Mouse (Mus musculus): ENCODE measurements around the gene Gpr107. TPM values are rescaled to one million over a fixed set of nuclear protein-coding genes. Genes with fewer than 3 reads are reported as not detected.

Gene Gpr107
- polyA plus RNA-seq (2012; rRNA removed): 33.5 and 34.5 TPM in 2 replicates

DNA sequence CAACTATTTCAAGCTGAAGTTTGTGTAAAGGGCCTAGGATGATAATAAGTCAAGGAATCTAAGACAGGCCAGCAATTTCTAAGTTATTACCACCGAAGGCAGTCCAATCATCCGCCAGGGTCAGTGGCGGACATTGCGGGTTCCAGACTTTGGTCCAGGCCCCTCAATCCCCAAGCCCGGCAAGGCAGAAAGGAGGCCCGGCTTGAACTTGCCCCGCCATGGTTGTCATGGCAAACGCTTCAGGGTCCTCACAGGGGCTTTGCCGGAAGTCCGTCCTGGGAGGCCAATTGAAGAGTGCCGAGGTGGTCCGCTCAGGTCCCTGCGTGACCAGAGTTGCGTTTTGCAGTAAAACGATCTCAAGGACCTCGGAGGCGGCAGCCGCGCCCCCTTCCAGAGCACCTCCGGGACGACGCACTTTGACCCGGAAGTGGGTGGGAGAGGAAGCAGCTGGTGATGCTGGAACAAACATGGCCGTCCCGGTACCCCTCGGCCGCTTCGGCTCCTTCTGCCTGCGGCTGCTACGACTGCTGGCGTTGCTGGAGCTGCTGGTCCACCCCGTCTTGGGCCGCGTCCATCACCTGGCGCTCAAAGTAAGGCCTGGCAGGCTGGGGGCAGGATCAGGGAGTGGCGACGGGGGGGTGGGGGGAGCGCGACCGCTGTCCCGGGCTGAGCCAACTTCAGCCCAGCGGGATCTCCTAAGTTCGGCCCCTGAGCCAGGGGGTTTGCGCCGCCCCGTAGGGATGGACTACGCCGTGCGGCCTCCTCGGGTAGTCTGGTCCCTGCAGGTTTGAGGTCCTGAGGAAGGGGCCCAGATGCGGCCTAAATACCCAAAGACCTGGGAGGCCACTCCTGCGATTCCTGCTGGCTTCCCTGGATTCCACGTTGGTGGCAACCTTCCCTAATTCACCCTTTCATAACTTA, at the start of gene Gpr107:
Gpr107 (plus strand) TSS at position 425 of the 921 bp plus-strand sequence.
- Histone ChIP-seq H3K27me3 (ENCODE audit: control insufficient read depth, insufficient read depth, low read length) (no peaks in the 10 kb centered on the region), H3K4me3 (ENCODE audit: control insufficient read depth, low read depth, low read length) (peak within 1 kb of the TSS; percentile 95), H3K27ac (ENCODE audit: control insufficient read depth, insufficient read depth, low read depth, low read length) (peak within 1 kb of the TSS; percentile 74), H3K36me3 (ENCODE audit: control insufficient read depth, insufficient read depth, low read length) (no peaks in the 10 kb centered on the region), H3K4me1 (ENCODE audit: control insufficient read depth, insufficient read depth, low read length) (peaks cover 3% of the 10 kb centered on the region)
- TF ChIP-seq POLR2A (IDR thresholded peaks at IDR 0.05; ENCODE audit: control insufficient read depth, low read depth, low read length) (peak; percentile 96), CTCF (IDR thresholded peaks at IDR 0.05; ENCODE audit: control insufficient read depth, insufficient read depth, insufficient replicate concordance, low read depth, low read length) (no peak)

DNA sequence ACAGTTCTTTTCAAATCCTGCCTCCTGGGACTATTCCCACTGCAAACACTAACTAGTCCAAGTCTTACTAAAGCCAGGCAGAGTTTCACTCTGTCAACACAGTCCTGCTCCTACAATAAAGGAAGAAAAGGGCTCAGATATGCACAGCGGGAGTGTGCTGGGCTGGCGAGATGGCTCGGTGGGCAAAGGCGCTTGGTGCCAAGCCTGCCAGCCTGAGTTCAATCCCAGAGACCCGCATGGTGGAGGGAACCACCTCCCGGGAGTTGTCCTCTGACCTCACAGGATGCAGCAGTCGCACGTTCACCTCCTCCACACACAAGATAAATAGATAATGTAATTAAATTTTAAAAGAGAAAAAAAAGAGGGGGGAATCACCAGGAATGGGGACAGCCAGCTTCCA, 48.8 kb upstream of the Gpr107 start:
- Histone ChIP-seq H3K4me1 (ENCODE audit: control insufficient read depth, insufficient read depth, low read length) (no peaks in the 10 kb centered on the region), H3K36me3 (ENCODE audit: control insufficient read depth, insufficient read depth, low read length) (no peaks in the 10 kb centered on the region), H3K27me3 (ENCODE audit: control insufficient read depth, insufficient read depth, low read length) (no peaks in the 10 kb centered on the region), H3K27ac (ENCODE audit: control insufficient read depth, insufficient read depth, low read depth, low read length) (no peak overlapping the region), H3K4me3 (ENCODE audit: control insufficient read depth, low read depth, low read length) (no peak overlapping the region)
- no peak for TF ChIP-seq CTCF (IDR thresholded peaks at IDR 0.05; ENCODE audit: control insufficient read depth, insufficient read depth, insufficient replicate concordance, low read depth, low read length)
- no peak for TF ChIP-seq POLR2A (IDR thresholded peaks at IDR 0.05; ENCODE audit: control insufficient read depth, low read depth, low read length)

- no peaks in the 10 kb centered on the region for H3K36me3 ChIP-seq (ENCODE audit: control insufficient read depth, insufficient read depth, low read length)
- H3K4me3 ChIP-seq (ENCODE audit: control insufficient read depth, low read depth, low read length): no peak overlapping the region
- no peaks in the 10 kb centered on the region for H3K27me3 ChIP-seq (ENCODE audit: control insufficient read depth, insufficient read depth, low read length)
- H3K4me1 ChIP-seq (ENCODE audit: control insufficient read depth, insufficient read depth, low read length): no peaks in the 10 kb centered on the region
- H3K27ac ChIP-seq (ENCODE audit: control insufficient read depth, insufficient read depth, low read depth, low read length): no peak overlapping the region
- TF ChIP-seq POLR2A (IDR thresholded peaks at IDR 0.05; ENCODE audit: control insufficient read depth, low read depth, low read length) (no peak), CTCF (IDR thresholded peaks at IDR 0.05; ENCODE audit: control insufficient read depth, insufficient read depth, insufficient replicate concordance, low read depth, low read length) (no peak)
These were observed 46.8 kb upstream of the Gpr107 start for GRCm38 (mm10) chr2:31105279-31105678.

DNA sequence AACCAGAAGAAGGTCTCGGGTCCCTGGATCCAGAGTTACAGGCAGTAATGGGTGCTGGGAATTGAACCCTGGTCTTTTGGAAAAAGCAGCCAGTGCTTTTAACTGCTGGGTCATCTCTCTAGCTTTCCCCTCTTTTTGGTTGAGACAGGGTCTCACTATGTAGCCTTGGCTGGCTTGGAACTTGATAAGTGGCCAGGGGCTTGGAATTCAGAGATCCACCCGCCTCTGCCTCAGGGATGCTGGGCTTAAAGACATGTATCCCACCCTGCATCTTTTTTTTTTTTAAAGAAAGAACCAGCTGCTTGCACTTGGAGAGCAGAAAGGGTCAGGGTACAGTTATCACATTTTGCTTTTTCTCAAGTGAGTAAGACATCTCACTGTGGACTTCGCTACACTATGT, 46.1 kb upstream of the Gpr107 start:
- no peak overlapping the region for H3K4me3 ChIP-seq (ENCODE audit: control insufficient read depth, low read depth, low read length)
- no peak for TF ChIP-seq POLR2A (IDR thresholded peaks at IDR 0.05; ENCODE audit: control insufficient read depth, low read depth, low read length)
- TF ChIP-seq CTCF (IDR thresholded peaks at IDR 0.05; ENCODE audit: control insufficient read depth, insufficient read depth, insufficient replicate concordance, low read depth, low read length): no peak
- H3K27ac ChIP-seq (ENCODE audit: control insufficient read depth, insufficient read depth, low read depth, low read length): no peak overlapping the region
- H3K27me3 ChIP-seq (ENCODE audit: control insufficient read depth, insufficient read depth, low read length): no peaks in the 10 kb centered on the region
- no peaks in the 10 kb centered on the region for H3K4me1 ChIP-seq (ENCODE audit: control insufficient read depth, insufficient read depth, low read length)
- H3K36me3 ChIP-seq (ENCODE audit: control insufficient read depth, insufficient read depth, low read length): no peaks in the 10 kb centered on the region

- Histone ChIP-seq H3K36me3 (ENCODE audit: control insufficient read depth, insufficient read depth, low read length) (no peaks in the 10 kb centered on the region), H3K27me3 (ENCODE audit: control insufficient read depth, insufficient read depth, low read length) (no peaks in the 10 kb centered on the region), H3K4me3 (ENCODE audit: control insufficient read depth, low read depth, low read length) (no peak overlapping the region), H3K27ac (ENCODE audit: control insufficient read depth, insufficient read depth, low read depth, low read length) (no peak overlapping the region), H3K4me1 (ENCODE audit: control insufficient read depth, insufficient read depth, low read length) (no peaks in the 10 kb centered on the region)
- TF ChIP-seq POLR2A (IDR thresholded peaks at IDR 0.05; ENCODE audit: control insufficient read depth, low read depth, low read length): no peak
- TF ChIP-seq CTCF (IDR thresholded peaks at IDR 0.05; ENCODE audit: control insufficient read depth, insufficient read depth, insufficient replicate concordance, low read depth, low read length): no peak
These were observed 45.3 kb upstream of the Gpr107 start for GRCm38 (mm10) chr2:31106621-31107320.

GRCm38 (mm10) chr2:31108186-31108585, 43.9 kb upstream of the Gpr107 start:
- H3K4me1 ChIP-seq (ENCODE audit: control insufficient read depth, insufficient read depth, low read length): no peaks in the 10 kb centered on the region
- TF ChIP-seq CTCF (IDR thresholded peaks at IDR 0.05; ENCODE audit: control insufficient read depth, insufficient read depth, insufficient replicate concordance, low read depth, low read length) (no peak), POLR2A (IDR thresholded peaks at IDR 0.05; ENCODE audit: control insufficient read depth, low read depth, low read length) (no peak)
- no peaks in the 10 kb centered on the region for H3K36me3 ChIP-seq (ENCODE audit: control insufficient read depth, insufficient read depth, low read length)
- no peak overlapping the region for H3K27ac ChIP-seq (ENCODE audit: control insufficient read depth, insufficient read depth, low read depth, low read length)
- H3K4me3 ChIP-seq (ENCODE audit: control insufficient read depth, low read depth, low read length): no peak overlapping the region
- no peaks in the 10 kb centered on the region for H3K27me3 ChIP-seq (ENCODE audit: control insufficient read depth, insufficient read depth, low read length)

- Histone ChIP-seq H3K36me3 (ENCODE audit: control insufficient read depth, insufficient read depth, low read length) (no peaks in the 10 kb centered on the region), H3K4me1 (ENCODE audit: control insufficient read depth, insufficient read depth, low read length) (no peaks in the 10 kb centered on the region), H3K27me3 (ENCODE audit: control insufficient read depth, insufficient read depth, low read length) (no peaks in the 10 kb centered on the region), H3K27ac (ENCODE audit: control insufficient read depth, insufficient read depth, low read depth, low read length) (no peak overlapping the region), H3K4me3 (ENCODE audit: control insufficient read depth, low read depth, low read length) (no peak overlapping the region)
- TF ChIP-seq POLR2A (IDR thresholded peaks at IDR 0.05; ENCODE audit: control insufficient read depth, low read depth, low read length): no peak
- no peak for TF ChIP-seq CTCF (IDR thresholded peaks at IDR 0.05; ENCODE audit: control insufficient read depth, insufficient read depth, insufficient replicate concordance, low read depth, low read length)
These were observed 42.1 kb upstream of the Gpr107 start for GRCm38 (mm10) chr2:31109960-31110548.
